Mouse (Mus musculus) cortical plate, adult 2 months (tissue): ENCODE measurements around the gene Tanc1.

Experiments
- CTCF ChIP-seq: fragments of 200-500 bp; IDR thresholded peaks from 2 replicates; pipeline ENCODE4 v1.5.1; 2011; ENCODE audit warnings: mild to moderate bottlenecking, control low read depth, low read length; ENCODE audit not compliant: insufficient read depth; ENCODE audit errors: extremely low read depth
- POLR2A ChIP-seq: fragments of 200-500 bp; IDR thresholded peaks from 2 replicates; pipeline ENCODE4 v1.6.1; 2011; ENCODE audit warnings: mild to moderate bottlenecking, low read length, control low read depth; ENCODE audit not compliant: insufficient read depth; ENCODE audit errors: extremely low read depth

DNA sequence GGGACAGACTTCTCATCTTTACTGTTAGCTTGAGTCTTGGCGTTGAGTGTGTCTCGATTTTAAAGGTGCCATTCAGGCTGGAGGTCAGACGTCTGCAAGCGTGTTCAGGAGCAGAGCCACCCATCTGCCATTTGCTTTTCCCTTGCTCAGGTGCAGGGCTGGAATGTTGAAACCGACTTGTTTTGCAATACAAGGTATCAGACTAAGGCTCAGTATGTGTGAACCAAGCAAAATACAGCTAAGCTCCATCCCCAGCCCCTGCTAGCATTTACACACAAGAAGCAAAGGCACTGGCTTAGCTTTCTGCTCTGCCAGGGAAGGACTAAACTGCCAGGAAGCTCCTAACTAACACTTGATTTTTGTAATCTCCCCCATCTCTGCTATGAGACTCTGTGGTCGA lies 162.5 kb downstream of the Tanc1 start:
- TF ChIP-seq CTCF (no peak), POLR2A (no peak)
